Mouse (Mus musculus) neural tube, embryonic 14.5 days (tissue): Measurements from ENCODE around the gene Rcc1l. TPM values are rescaled to one million over a fixed set of nuclear protein-coding genes. Genes with fewer than 3 reads are reported as not detected.

Source experiments
- ATAC-seq: fragments of 200-750 bp; cut with Nextera tagmentation; 2 replicates; pipeline ENCODE4 v1.8.0; 2017; ENCODE audit warnings: low read depth, mild to moderate bottlenecking, moderate TSS enrichment, moderate library complexity
- H3K27ac ChIP-seq: fragments of 300-500 bp; sonication (generic); 2 replicates; pipeline ENCODE4 v1.5.1; 2014; ENCODE audit warnings: low read depth, mild to moderate bottlenecking, control low read depth, low read length, moderate library complexity, mixed read lengths
- H3K27me3 ChIP-seq: fragments of 300-500 bp; sonication (generic); 2 replicates; pipeline ENCODE4 v1.6.1; 2014; ENCODE audit warnings: low read length; ENCODE audit not compliant: control insufficient read depth, insufficient read depth
- H3K36me3 ChIP-seq: fragments of 300-500 bp; sonication (generic); 2 replicates; pipeline ENCODE4 v1.6.1; 2014; ENCODE audit warnings: low read length, mixed read lengths; ENCODE audit not compliant: control insufficient read depth, insufficient read depth
- H3K4me1 ChIP-seq: fragments of 300-500 bp; sonication (generic); 2 replicates; pipeline ENCODE4 v1.6.1; 2014; ENCODE audit warnings: low read length; ENCODE audit not compliant: control insufficient read depth, insufficient read depth
- H3K4me2 ChIP-seq: fragments of 300-500 bp; sonication (generic); 2 replicates; pipeline ENCODE4 v1.6.1; 2014; ENCODE audit warnings: mild to moderate bottlenecking, low read depth, low read length, control low read depth
- H3K4me3 ChIP-seq: fragments of 300-500 bp; sonication (generic); 2 replicates; pipeline ENCODE4 v1.5.1; 2014; ENCODE audit warnings: low read depth, low read length, control low read depth, mixed read lengths
- H3K9ac ChIP-seq: fragments of 300-500 bp; sonication (generic); replicated peaks from 2 replicates; pipeline ENCODE4 v1.6.1; 2014; ENCODE audit warnings: low read depth, mild to moderate bottlenecking, control low read depth, low read length, mixed read lengths
- H3K9me3 ChIP-seq: fragments of 300-500 bp; sonication (generic); 2 replicates; pipeline ENCODE4 v1.6.1; 2016; ENCODE audit warnings: low read length; ENCODE audit not compliant: control insufficient read depth
- WGBS: fragments of 180-500 bp; shearing (Covaris S2); extraction: QIAGEN DNeasy Blood & Tissue Kit; methylation state at CpG from one replicate; pipeline ENCODE4 v1.1.7; 2014; 5-methylcytosine and 5-hydroxymethylcytosine counted together
- polyA plus RNA-seq: library from polyadenylated mRNA; unstranded; fragments of >200 nt; fragmentation: Nextera tagmentation; extraction: Ambion mirVana; gene quantifications from 2 replicates; pipeline ENCODE4 v1.2.1, GENCODE M21; 2014

Gene Rcc1l
- polyA plus RNA-seq, 1 experiment from 2014 or later = 16.7 TPM

DNA sequence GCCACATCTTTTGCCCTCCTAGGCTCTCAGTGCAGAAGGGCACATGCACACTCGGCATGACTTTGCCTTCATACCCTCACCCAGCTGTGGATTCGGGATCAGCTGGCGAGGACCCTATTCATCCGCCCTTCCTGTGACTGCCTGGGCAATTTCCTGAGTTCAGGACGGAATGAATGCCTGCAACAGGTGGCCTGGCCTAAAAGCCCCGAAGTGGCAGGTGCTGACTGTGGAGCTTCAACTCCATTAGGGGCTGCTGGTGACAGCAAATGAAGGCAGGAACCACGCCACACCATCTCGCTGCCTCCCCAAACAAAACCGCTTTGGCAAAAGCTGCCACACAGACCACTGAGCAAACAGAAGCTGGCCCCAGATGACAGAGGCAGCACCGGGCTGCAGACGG is 24.7 kb downstream of the Rcc1l start:
- H3K27ac ChIP-seq = no peak overlapping the region
- ATAC-seq = no peak
- H3K9me3 ChIP-seq = no peaks in the 10 kb centered on the region
- H3K4me1 ChIP-seq = no peaks in the 10 kb centered on the region
- H3K27me3 ChIP-seq = no peaks in the 10 kb centered on the region
- H3K9ac ChIP-seq = no peak overlapping the region
- H3K36me3 ChIP-seq = peaks cover 6% of the 10 kb centered on the region; the same call in 1 of the 2 replicates
- H3K4me3 ChIP-seq = no peak overlapping the region
- WGBS = 91% methylated on average over 11 of the region's 11 CpGs
- no peak overlapping the region for H3K4me2 ChIP-seq

DNA sequence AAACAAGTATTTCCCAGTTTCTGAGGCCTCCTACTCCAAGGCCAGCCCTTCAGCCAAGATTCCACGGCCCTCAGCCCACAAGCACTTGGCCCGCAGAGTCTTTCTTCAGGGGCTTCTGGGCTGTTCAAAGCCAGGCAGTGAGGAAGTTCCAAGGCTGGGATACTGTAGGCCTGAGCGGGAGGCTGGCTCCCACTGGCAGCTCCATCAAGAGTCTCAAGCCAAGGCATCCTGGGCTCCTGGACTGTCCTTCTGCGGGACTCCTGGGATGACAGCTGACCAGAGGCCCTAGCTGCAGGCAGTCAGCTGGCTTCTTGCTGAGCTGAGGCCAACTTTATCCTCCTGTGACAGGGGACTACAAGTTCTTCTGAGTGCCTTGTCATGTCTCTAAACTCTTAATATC is 28.4 kb downstream of the Rcc1l start:
- 0 out of 2 replicates have a peak, but pooled peaks cover 6% of the 10 kb centered on the region for H3K36me3 ChIP-seq
- H3K9me3 ChIP-seq = no peaks in the 10 kb centered on the region
- no peaks in the 10 kb centered on the region for H3K27me3 ChIP-seq
- H3K9ac ChIP-seq = no peak overlapping the region
- no peak overlapping the region for H3K4me3 ChIP-seq
- no peak overlapping the region for H3K27ac ChIP-seq
- 94% methylated on average over 4 of the region's 4 CpGs for WGBS
- ATAC-seq = no peak
- no peaks in the 10 kb centered on the region for H3K4me1 ChIP-seq
- H3K4me2 ChIP-seq = no peak overlapping the region

DNA sequence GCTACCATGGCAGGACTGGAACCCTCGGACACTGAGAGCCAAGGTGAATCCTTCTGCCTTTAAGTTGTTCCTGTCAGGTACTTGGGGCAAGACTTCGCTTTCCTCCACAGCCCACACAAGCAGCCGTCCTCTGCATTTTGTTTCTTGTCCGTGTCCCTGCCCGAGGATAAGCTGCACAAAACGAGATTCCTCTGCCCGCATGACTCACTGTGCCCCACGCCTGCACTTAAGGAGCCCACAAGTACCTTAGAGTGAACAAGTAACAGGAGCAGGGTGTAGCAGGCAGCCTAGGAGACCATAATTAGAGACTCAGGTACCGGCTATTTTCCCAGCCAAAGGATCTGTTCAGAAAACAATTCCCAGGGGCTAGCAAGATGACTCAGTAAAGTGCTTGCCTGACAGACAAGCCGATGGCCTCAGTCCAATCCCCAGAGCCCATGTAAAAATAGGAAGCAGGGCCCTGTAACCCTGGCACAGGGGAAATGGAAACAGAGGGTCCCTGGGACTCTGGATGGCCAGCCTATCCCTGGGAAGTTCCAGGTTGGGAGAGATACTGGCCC is 29.3 kb downstream of the Rcc1l start:
- H3K9ac ChIP-seq = no peak overlapping the region
- no peak for ATAC-seq
- no peaks in the 10 kb centered on the region for H3K27me3 ChIP-seq
- no peak overlapping the region for H3K27ac ChIP-seq
- H3K4me3 ChIP-seq = no peak overlapping the region
- no peaks in the 10 kb centered on the region for H3K9me3 ChIP-seq
- no peak overlapping the region for H3K4me2 ChIP-seq
- WGBS = 88% methylated on average over 10 of the region's 10 CpGs
- no peaks in the 10 kb centered on the region for H3K4me1 ChIP-seq
- H3K36me3 ChIP-seq = 0 out of 2 replicates have a peak, but pooled peaks cover 6% of the 10 kb centered on the region

DNA sequence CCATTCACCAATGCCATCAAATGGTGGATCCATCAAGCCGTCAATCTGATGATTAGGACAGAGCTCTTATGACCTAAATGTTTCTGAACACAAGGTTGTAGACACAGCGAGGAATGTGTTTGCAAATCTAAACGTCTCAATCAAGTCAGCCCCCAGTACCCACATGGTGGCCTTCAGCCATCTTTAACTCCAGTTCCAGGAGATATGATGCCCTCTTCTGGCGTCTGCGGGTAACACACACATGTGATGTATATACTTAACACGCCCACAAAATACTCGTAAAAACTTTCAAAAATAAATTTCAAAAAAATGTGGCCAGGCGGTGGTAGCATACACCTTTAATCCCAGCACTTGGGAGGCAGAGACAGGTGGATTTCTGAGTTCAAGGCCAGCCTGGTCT is 31.6 kb downstream of the Rcc1l start:
- no peak for ATAC-seq
- no peak overlapping the region for H3K9ac ChIP-seq

DNA sequence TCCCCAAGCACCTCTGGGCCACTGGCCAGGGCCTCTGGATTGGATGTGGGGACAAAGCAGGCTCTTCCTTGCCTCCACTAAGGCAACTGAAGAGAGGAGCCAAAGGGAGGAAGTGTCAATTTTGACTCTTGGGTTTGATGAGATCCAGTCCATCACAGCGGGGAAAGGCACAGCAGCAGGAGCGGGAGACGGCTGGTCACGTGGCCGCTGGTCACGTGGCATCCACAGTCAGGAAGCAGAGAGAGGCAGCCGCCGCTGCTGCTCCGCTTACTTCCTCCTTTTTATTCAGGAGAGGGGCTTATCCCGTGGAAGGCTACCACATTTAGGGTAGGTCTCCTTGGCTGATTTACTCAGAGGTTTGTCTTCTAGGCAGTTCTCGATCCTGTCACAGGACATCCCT is 34.2 kb downstream of the Rcc1l start:
- ATAC-seq = no peak
- no peak overlapping the region for H3K9ac ChIP-seq
- 86% methylated on average over 11 of the region's 11 CpGs for whole genome bisulfite sequencing
- H3K4me3 ChIP-seq = no peak overlapping the region
- no peak overlapping the region for H3K4me2 ChIP-seq
- H3K9me3 ChIP-seq = no peaks in the 10 kb centered on the region
- H3K4me1 ChIP-seq = no peaks in the 10 kb centered on the region
- H3K27ac ChIP-seq = no peak overlapping the region
- peaks cover 23% of the 10 kb centered on the region; the same call in 1 of the 2 replicates for H3K36me3 ChIP-seq
- no peaks in the 10 kb centered on the region for H3K27me3 ChIP-seq

More for the DNA sequence above, 31.6 kb downstream of the Rcc1l start:
- H3K4me1 ChIP-seq = no peaks in the 10 kb centered on the region
- no peaks in the 10 kb centered on the region for H3K9me3 ChIP-seq
- 96% methylated on average over 8 of the region's 8 CpGs for WGBS
- H3K4me3 ChIP-seq = no peak overlapping the region
- H3K36me3 ChIP-seq = peaks cover 12% of the 10 kb centered on the region; the same call in 1 of the 2 replicates
- H3K4me2 ChIP-seq = no peak overlapping the region
- H3K27me3 ChIP-seq = no peaks in the 10 kb centered on the region
- H3K27ac ChIP-seq = no peak overlapping the region

DNA sequence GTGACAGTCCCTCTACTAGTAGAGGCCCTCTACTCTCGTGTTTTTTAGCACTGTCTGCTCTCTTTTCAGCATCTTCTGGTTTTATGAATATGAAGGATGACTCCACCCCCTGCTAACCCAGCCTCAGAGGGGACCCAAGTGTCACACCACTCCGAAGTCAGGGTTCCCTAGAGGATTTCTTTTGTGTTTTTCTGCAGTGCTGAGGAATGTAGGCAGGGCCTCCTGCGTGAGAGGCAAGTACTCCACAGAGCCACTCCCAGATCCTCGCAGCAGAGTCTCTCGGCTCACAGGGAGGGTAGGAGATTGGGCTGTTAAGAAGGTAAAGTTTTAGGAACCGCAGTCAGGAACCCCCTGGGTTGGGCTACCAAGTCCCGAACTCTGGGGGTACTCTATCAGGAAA is 35.3 kb downstream of the Rcc1l start:
- no peak overlapping the region for H3K9ac ChIP-seq
- no peaks in the 10 kb centered on the region for H3K4me1 ChIP-seq
- no peak overlapping the region for H3K4me3 ChIP-seq
- H3K27ac ChIP-seq = no peak overlapping the region
- H3K36me3 ChIP-seq = peaks cover 32% of the 10 kb centered on the region; the same call in 1 of the 2 replicates
- no peak overlapping the region for H3K4me2 ChIP-seq
- H3K9me3 ChIP-seq = no peaks in the 10 kb centered on the region
- no peak for ATAC-seq
- H3K27me3 ChIP-seq = no peaks in the 10 kb centered on the region
- WGBS = 76% methylated on average over 7 of the region's 7 CpGs

DNA sequence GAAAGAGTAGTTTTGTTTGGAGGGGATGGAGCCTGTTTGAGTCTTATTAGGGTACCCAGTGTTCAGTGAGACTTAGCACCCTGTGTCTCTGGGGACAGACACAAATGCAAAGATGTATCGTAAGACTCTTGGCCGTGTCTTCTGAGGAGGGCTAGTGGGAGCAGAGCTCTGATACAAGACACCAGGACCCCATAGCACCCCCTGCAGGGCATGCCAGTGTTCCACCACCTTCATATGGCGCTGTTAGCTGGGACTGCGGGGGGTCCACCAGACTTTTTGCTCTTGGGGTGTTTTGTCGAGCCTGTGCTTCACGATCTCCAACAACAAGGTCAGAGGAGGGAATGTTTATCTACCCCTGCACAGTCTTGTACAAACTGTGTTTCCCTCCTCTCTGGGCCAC is 37.1 kb downstream of the Rcc1l start:
- Histone ChIP-seq H3K4me2 (no peak overlapping the region), H3K27me3 (no peaks in the 10 kb centered on the region), H3K36me3 (peaks cover 43% of the 10 kb centered on the region), H3K9me3 (no peaks in the 10 kb centered on the region), H3K4me3 (no peak overlapping the region), H3K4me1 (no peaks in the 10 kb centered on the region), H3K9ac (no peak overlapping the region), H3K27ac (no peak overlapping the region)
- ATAC-seq = no peak
- WGBS = 85% methylated on average over 6 of the region's 6 CpGs

DNA sequence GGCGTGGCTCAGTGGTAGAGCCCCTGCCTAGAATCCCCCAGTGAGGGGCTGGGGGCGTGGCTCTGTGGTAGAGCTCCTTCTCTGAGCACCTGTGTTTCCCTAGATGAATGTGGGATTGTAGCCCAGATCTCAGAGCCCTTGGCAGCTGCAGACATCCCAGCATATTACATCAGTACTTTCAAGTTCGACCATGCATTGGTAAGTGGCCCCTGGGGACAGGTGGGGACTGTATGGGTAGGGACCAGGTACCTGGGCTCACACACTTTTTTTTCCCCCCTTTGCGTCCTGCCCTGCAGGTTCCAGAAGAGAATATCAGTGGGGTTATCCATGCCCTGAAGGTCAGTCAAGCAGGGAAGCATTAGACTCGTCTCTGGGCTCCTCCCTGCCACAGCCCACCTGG is 38.6 kb downstream of the Rcc1l start:
- H3K4me1 ChIP-seq = no peaks in the 10 kb centered on the region
- no peaks in the 10 kb centered on the region for H3K27me3 ChIP-seq
- no peak overlapping the region for H3K4me3 ChIP-seq
- 84% methylated on average over 5 of the region's 5 CpGs for WGBS
- H3K36me3 ChIP-seq = peaks cover 41% of the 10 kb centered on the region
- no peaks in the 10 kb centered on the region for H3K9me3 ChIP-seq
- no peak overlapping the region for H3K27ac ChIP-seq
- no peak for ATAC-seq
- no peak overlapping the region for H3K9ac ChIP-seq
- no peak overlapping the region for H3K4me2 ChIP-seq

DNA sequence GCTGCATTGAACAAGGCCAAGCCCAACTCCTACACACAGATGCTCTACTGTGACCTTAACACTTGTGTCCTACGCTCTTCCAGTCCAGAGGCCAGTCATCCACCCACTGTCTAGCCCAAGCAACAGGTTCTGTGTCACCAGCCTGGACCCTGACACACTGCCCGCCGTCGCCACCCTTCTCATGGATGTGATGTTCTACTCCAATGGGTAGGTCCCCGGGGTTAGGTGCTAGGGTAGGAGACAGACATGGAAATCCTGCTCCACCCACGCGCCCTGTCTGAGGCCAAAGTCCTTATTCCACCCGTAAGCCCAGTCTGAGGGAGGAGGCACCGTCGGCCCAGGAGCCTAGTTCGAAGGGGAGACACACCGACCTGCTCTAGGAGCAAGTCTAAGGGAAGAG is 40.6 kb downstream of the Rcc1l start:
- Histone ChIP-seq H3K4me2 (no peak overlapping the region), H3K36me3 (peaks cover 41% of the 10 kb centered on the region), H3K27me3 (no peaks in the 10 kb centered on the region), H3K4me1 (no peaks in the 10 kb centered on the region), H3K9ac (no peak overlapping the region), H3K27ac (no peak overlapping the region), H3K9me3 (no peaks in the 10 kb centered on the region), H3K4me3 (no peak overlapping the region)
- 97% methylated on average over 12 of the region's 12 CpGs for WGBS
- ATAC-seq = no peak
